Mouse (Mus musculus): ENCODE results near the gene Hs6st3. TPM values are rescaled to one million over a fixed set of nuclear protein-coding genes. Genes with fewer than 3 reads are reported as not detected.
"Not testable (repeated sequence)": the region's sequence is repeated elsewhere in the genome, so short reads cannot be mapped to it uniquely, and the experiment has no call there.

The Hs6st3 gene
- total RNA-seq, 1 experiment from 2014 or later: not detected

DNA sequence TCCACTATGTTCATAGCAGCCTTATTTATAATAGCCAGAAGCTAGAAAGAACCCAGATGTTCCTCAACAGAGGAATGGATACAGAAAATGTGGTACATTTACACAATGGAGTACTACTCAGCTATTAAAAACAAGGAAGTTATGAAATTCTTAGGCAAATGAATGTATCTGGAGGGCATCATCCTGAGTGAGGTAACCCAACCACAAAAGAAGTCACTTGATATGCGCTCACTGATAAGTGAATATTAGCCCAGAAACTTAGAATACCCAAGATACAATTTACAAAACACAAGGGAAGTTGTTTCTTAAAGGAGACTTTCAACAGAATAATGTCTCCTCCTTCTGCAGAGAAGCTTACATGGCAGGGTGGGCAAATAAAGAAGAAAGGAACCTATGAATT, 449.2 kb downstream of the Hs6st3 start:
- not testable (repeated sequence) for ATAC-seq (replicated peaks; ENCODE audit: low read depth, poor library complexity, severe bottlenecking)

DNA sequence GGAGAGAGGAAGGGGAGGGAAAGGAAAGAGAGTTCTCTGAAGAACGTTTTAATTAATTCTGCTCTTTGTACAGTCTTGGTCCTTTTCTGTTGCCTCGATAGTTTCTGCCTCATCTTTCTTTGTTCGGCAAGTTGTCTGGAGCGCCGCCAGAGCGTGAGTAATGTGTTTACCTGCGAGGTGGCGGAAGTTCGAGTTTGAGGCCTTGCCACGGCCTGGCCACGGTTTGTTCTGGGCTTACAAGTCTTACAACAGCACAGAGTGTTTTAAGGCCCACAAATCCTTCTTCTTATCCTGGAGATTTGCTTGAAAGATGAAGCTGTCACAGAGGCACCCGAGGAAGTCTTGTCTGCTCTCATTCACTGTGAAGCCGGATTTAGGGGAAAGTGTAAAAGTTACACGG, 466.2 kb downstream of the Hs6st3 start:
- ATAC-seq (replicated peaks; ENCODE audit: low read depth, poor library complexity, severe bottlenecking): no peak

DNA sequence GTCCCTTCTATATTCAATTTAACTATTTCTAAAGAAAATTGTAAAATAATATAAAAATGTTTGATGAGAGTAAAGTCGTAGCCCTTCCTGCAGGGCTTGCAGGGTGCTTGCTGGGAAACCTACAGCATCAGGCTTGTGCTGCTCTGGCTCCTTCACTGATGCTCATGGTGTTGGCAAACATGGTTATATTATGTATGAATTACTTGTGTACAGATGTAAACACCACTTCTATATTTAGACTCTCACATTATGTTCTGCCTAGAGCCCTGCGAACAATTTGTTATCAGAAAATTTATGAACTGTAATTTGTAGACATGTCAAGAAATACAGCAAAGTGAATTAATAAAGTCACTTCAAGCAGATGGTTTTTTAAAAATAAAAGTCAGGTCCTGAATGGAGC, 474.7 kb downstream of the Hs6st3 start:
- no peak for ATAC-seq (replicated peaks; ENCODE audit: low read depth, poor library complexity, severe bottlenecking)

DNA sequence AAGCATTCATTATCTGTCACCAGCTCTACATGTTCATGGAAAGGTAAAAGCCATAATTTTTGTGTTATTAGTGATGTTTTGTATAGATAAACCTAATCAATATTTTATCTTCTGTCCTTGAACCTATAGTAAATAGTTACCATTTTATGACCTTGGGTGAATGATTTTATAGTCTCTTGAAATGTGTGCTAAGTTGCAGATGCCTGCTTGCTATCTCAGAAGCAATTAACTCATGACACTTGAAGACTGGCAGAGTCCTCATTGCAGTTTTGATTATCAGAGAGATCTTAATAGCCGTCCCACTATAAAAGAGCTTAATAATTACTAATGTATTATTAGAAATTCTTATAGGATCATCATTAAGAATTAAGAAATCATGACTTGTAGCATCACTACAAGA, 491.0 kb downstream of the Hs6st3 start:
- no peak for ATAC-seq (replicated peaks; ENCODE audit: low read depth, poor library complexity, severe bottlenecking)

DNA sequence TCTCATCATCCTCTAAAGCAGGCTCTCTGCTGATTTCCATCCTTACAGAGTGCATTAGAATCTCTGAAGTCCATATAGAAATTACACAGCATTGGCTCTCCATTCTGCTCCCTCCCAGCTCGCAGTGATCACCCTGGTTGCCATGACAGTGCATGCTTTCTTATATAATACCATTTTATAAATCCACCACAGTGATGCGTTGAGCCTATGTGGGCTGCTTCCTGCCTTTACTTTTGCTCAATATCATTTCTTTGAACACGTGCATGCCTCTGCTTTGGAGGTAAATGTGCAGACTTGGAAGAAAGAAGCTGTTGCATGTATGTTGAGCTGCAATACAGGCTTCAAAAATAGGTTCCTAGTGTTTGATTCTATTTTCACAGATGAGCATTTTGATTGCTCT, 494.9 kb downstream of the Hs6st3 start:
- no peak for ATAC-seq (replicated peaks; ENCODE audit: low read depth, poor library complexity, severe bottlenecking)

DNA sequence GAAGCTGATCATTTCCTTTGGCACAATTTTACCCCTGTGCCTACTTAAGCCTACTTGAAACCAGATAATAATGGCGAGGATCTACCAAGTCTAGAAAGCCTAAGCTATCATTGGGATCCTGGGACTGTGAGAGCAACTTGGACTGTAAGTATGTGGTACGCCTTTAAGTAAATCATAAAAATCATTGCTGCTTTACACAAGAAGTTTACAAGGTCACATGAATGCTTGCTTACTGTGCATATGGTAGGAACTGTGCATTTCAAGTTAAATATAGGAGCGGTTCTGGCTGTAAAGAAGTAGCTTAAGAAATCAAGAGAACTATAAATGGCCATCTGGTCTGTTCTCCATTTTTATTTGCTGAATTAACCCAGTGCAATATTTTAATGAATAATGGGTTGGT, 495.5 kb downstream of the Hs6st3 start:
- no peak for ATAC-seq (replicated peaks; ENCODE audit: low read depth, poor library complexity, severe bottlenecking)

DNA sequence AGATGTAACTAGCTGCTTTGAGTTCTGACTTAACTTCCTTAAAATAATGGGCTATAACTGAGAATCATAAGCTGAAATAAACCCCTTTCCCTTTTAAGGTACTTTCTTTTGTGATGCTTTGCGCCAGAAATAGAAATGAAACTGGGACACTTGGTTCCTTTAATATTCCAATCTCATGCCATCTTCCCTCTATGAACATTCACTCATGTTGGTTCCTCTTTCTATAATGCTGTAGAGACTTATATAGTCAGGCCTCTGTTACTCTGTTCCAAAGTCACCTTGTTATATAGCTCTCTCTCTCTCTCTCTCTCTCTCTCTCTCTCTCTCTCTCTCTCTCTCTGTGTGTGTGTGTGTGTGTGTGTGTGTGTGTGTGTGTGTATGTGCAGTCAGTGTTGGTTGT, 504.7 kb downstream of the Hs6st3 start:
- 0 out of 2 replicates have a peak, but pooled peaks have one; percentile 47 for ATAC-seq (replicated peaks; ENCODE audit: low read depth, poor library complexity, severe bottlenecking)

DNA sequence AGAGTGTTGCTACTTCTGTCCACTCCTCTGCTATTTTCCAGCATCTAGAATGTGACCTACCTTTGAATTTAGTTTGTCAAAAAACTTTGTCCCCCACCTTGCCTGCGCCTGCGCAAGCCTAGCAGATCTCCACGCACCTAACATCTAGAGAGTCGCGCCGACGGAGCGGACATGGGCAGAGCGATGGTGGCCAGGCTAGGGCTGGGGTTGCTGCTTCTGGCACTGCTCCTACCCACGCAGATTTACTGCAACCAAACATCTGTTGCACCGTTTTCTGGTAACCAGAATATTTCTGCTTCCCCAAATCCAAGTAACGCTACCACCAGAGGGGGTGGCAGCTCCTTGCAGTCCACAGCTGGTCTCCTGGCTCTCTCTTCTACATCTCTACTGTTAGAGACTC, 505.7 kb downstream of the Hs6st3 start:
- ATAC-seq (replicated peaks; ENCODE audit: low read depth, poor library complexity, severe bottlenecking): peak; percentile 56

DNA sequence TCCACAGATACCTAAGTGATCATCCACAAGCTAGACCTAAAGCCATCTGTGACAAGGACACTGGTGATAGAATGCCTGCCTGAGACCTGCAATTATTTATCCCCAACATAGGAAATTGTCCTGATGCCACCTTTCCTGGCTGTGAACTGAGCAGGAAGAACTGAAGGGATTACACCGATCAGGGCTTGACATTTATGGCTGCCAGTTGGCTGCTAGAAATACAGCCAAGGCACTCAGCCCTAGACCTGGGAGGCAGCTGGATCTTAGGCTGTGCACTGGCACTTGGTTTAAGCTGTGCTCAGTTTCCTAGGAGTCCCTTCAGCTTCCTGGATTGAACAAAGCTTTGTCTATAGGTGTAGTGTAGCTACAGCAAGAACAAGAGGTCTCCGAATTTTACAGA, 518.8 kb downstream of the Hs6st3 start:
- no peak for ATAC-seq (replicated peaks; ENCODE audit: low read depth, poor library complexity, severe bottlenecking)

DNA sequence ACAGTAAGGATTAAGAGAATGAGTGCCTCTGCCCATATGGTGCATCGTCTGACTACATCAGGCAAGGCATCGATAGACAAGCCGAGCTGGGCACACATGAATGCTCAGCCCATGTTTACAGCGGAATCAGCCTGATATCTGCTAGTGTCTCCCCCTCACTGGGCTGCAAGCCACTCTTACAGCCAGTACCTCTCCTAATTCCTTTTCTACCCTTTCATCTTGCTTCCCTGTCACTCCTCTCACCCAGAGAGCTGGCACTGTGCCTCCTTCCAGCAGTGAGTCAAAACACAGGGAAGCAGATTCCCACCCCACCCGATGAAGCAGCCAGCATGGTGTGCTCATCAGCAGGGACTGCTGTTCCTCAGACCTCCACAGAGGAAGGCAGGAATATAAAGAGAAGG, 527.6 kb downstream of the Hs6st3 start:
- no peak for ATAC-seq (replicated peaks; ENCODE audit: low read depth, poor library complexity, severe bottlenecking)

DNA sequence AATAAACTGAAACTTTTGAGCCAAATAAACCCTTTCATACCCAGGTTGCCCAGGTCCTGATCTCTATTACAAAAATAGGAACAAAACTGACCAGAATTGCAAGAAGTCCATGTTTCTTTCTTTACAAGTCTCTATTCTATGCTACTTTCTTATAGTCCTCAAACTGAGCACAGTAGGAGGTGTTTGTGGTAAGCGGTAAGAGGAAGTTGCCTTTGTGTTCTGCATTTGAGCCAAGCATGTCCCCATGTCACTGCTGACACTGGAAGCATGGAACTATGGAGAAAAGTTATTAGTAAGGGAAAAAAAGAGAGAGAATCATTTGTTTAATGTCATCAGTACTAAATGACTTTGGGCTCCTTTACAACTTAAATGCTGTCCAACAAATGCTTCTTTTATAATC, 529.3 kb downstream of the Hs6st3 start:
- ATAC-seq (replicated peaks; ENCODE audit: low read depth, poor library complexity, severe bottlenecking): peak; percentile 76; the same call in 1 of the 2 replicates

DNA sequence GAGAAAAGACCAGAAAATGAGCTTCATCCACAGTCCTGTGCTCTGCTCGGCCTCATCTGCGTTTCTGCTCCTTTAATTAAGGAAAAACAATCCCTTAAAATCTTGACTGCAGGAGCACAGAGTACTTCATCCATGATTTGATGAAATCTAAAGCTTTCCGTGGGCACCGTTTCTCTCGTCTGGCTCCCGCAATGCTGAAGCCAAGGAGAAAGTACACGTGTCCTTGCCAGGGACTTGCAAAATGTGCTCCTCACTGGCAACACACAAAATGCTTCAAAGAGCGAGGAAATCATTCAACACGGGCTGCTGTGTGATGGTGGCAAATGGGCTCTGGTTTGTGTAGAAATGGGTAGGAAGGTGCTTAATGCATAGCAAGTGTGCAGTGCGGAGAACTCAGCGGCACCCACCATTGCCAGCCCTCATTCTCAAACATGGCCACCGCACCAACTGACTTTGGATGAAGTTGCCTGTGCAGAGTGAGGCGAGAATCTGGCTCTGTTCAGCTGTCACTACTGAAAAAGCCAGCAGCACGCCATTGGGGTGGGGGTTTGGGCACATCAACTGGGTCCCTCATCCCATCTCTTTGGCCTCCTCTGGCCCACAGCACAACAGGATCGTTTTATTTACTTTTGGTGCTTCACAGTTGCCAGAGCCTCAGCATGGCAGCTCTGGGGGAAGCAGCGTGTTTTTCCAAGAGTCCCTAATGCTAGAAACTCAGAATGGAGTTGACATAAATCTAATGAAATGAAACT, 532.9 kb downstream of the Hs6st3 start:
- ATAC-seq (replicated peaks; ENCODE audit: low read depth, poor library complexity, severe bottlenecking): no peak

DNA sequence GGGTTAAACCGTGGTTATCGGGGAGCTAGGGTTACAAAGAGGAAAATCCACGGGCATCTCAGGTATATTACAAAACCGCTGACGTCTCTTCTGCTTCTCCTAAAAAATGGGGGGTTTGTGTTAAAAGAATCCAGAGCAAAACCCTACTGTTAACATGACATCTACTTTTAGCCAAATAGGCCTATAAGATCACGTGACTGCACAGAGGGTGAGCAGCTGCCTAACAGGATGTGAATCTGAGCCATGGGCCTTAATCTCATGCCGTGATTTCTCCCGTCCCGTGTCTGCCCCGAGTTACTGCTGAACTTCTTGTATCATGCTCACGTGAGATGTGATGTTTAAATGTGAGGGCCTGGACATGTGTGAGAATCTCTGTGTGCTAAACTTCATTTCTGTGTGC, 540.4 kb downstream of the Hs6st3 start:
- no peak for ATAC-seq (replicated peaks; ENCODE audit: low read depth, poor library complexity, severe bottlenecking)

DNA sequence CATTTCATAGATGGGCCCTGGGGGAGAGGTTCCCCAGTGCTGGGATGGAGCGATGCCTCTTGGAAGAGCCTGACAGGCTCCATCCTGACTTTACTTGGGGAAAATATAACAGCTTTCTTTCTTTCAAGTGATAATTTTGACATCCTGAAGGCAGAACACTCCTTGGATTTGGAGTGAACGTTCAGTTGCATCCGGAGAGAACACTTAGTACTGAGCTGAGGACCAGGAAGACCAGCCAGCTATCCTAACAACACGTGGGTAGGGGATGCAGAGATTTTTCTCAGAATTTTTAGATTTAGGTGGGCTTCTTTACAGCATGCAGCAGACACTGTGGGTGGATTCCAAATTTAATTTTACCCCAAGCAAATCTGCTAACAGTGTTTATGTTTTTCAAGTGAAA, 541.9 kb downstream of the Hs6st3 start:
- no peak for ATAC-seq (replicated peaks; ENCODE audit: low read depth, poor library complexity, severe bottlenecking)

DNA sequence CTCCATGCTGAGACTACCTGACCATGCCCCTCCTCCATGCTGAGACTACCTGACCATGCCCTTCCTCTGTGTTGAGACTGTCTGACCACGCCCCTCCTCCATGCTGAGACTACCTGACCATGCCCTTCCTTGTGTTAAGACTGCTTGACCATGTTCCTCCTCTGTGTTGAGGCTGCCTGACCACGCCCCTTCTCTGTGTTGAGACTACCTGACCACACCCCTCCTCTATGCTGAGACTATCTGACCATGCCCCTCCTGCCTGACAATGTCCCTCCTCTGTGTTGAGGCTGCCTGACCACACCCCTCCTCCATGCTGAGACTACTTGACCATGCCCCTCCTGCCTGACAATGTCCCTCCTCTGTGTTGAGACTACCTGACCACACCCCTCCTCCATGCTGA, 549.7 kb downstream of the Hs6st3 start:
- no peak for ATAC-seq (replicated peaks; ENCODE audit: low read depth, poor library complexity, severe bottlenecking)

DNA sequence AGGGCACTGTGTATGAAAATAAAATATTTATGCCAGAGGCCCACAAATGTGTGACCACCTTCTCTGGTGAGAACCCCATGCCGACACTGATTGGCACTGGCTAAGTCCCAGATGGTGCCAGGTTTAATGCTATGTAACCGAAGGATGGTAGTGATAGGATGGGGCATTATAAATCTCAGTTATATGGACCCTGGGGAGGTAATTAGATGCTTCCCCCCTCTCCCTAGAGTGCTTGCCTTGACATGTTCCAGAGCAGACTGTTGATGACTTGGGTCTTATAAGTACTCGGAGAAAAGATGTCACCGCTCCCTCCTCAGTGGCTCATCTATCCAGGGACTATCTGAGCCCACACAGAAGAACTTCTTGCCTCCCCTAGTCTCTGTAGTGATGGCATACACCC, 561.8 kb downstream of the Hs6st3 start:
- no peak for ATAC-seq (replicated peaks; ENCODE audit: low read depth, poor library complexity, severe bottlenecking)

DNA sequence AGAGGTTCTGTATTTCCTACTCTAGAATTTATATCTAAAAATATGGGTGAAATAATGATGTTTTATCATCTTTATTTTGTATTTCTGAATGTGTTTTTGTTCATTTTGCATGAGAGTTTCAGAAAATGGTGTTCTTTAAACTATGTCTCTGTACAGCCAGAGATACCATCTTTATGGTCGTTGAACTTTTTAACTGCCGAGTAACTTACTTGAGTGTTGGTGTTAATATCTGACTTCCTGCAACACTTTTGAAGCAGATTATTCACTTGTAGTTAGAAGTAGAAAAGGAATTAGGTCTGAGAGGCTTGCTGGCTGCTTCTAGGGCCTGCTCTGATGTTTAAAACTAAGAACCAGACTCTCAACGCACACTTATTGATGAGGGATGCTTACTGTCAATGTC, 576.6 kb downstream of the Hs6st3 start:
- ATAC-seq (replicated peaks; ENCODE audit: low read depth, poor library complexity, severe bottlenecking): no peak

DNA sequence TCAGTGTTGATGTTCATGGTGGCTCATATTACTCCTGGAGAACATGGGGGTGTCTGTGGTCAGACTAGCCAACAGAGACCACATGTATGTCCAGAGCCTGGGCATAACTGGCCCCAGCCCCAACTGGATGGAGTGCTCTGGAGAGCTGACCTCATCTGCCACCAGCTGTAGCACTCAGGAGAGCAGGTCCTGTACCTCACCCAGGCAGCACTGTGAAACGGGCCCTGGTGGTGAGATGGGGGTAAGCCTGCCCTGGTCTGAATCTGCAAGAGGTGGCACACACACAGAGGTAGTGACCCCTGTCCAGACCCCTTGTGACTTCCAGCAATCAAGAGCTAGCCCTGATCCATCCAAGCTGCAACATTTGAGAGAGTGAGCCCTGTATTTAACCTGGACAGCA, 579.2 kb downstream of the Hs6st3 start:
- ATAC-seq (replicated peaks; ENCODE audit: low read depth, poor library complexity, severe bottlenecking): no peak

DNA sequence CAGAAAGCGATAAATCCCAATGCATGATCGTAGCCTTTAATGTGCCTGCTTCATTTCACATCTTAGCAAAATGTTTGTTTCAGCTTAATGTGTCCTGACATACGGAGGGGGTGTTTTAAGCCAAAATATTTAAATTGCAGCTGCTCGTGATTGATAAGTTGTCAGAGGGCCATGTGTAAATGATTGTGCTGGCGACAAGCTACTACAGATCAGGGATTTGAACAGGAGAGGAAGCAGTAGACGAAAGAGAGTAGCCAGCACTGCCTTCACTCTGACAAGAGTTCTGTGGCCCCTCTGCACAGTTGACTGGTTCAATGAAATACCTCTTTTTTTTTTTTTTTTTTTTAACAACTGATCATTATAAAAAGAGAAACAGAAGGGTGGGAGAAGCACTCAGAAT, 587.0 kb downstream of the Hs6st3 start:
- ATAC-seq (replicated peaks; ENCODE audit: low read depth, poor library complexity, severe bottlenecking): no peak

DNA sequence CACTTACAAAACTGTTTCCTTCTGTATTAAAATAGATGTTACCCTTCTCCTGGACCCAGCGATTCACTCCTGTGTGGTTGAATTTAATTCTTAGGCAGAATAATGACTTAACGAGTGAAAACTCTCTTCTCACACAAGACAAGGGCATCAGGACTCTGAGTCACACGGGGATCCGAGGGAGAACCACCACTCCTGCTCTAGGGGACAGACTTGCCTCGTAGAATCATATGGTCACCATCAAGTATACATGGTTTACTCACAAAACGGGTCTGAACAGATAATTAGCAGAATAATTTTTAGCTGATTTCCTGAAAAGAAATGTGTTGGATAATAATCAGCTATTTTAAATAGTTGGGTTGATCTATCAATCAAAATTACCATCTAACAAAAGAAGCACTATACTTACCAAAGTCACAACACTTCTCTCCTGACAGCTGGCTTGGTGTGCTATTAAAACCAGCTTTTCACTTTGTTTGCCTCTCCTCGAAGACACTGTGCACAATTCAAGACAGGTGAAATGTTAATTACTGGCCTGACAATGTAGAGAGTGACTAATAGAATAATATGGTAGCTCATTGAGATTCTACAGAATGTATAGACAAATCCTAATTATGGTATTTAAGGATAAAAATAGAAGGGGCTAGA, 593.4 kb downstream of the Hs6st3 start:
- ATAC-seq (replicated peaks; ENCODE audit: low read depth, poor library complexity, severe bottlenecking): no peak

DNA sequence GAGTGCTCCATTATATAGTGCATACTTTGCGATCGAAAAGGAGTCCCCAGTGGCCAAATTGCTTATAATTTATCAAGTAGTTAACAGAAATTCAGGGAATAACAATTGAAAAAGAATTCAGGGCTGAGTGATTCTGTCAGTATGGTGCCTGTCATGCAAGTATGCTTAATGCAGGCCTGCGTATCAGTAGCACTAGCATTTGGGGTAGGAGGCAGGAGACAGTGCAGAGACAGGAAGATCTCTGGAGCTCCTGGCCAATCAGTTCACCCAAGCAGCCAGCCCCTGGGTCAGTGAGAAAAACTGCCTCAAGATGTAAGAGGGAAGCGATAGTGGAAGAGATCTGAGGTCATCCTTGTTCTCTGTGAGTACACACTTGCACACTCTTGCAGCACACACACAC, 594.1 kb downstream of the Hs6st3 start:
- ATAC-seq (replicated peaks; ENCODE audit: low read depth, poor library complexity, severe bottlenecking): no peak

DNA sequence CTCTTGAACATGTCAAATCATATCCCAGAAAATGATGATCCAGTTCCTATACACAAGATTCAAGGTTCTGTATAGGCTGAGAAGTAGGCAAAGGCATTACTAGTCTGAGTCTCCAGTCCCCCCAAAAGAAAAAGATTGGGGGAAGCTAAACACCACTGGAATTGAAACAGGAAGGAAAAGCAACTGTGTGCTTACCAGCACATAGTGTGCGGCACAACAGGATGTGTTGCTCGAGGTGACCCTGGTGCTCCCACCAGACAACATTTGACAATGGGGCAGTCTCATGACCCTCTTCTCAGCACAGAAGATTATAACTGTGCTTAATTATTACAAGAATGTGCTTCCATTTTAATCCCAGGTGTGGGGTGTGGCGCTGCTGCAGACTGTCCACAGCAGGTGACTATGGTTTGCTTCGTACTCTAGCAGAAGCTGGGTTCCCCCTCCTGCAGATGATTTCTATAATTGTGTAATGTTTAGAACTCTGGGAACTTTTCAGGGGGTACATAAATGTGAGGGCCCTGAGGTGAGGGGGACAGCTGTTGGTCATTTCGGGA, 599.3 kb downstream of the Hs6st3 start:
- ATAC-seq (replicated peaks; ENCODE audit: low read depth, poor library complexity, severe bottlenecking): 0 out of 2 replicates have a peak, but pooled peaks have one; percentile 36
